Mouse (Mus musculus): ENCODE measurements at regions not wholly inside any gene's neighbourhood (a gene's known extent, or its start where the extent isn't known, plus 50 kb on each side); places are given as distances from the start of the nearest gene placed in this dataset.

- DNase-seq (ENCODE audit: low spot score in 2 of 2): no peak
Measured at GRCm38 (mm10) chr16:77322338-77322737, 279.6 kb downstream of the Gm11146 start.

- no peak for DNase-seq (ENCODE audit: low spot score in 2 of 2)
Measured at GRCm38 (mm10) chr16:77318150-77318549, 283.7 kb downstream of the Gm11146 start.

GRCm38 (mm10) chr16:77315354-77315753 lies 286.5 kb downstream of the Gm11146 start:
- peak in 1 of 2 experiments; percentile 40 for DNase-seq (ENCODE audit: low spot score in 2 of 2)

- DNase-seq (ENCODE audit: low spot score in 2 of 2): no peak
Measured at GRCm38 (mm10) chr16:77313195-77313594, 288.7 kb downstream of the Gm11146 start.

- peak in 1 of 2 experiments; percentile 27 for DNase-seq (ENCODE audit: low spot score in 2 of 2)
Measured at GRCm38 (mm10) chr16:77301270-77302171, 288.0 kb downstream of the Usp25 start.

- no peak for DNase-seq (ENCODE audit: low spot score in 2 of 2)
Measured at GRCm38 (mm10) chr16:77300572-77301213, 287.2 kb downstream of the Usp25 start.

- no peak for DNase-seq (ENCODE audit: low spot score in 2 of 2)
Measured at GRCm38 (mm10) chr16:77295574-77296355, 282.3 kb downstream of the Usp25 start.

GRCm38 (mm10) chr16:77292317-77292771 lies 278.8 kb downstream of the Usp25 start:
- DNase-seq (ENCODE audit: low spot score in 2 of 2): peak in 1 of 2 experiments; percentile 30

- peak in 1 of 2 experiments; percentile 40 for DNase-seq (ENCODE audit: low spot score in 2 of 2)
Measured at GRCm38 (mm10) chr16:77291723-77292316, 278.3 kb downstream of the Usp25 start.

GRCm38 (mm10) chr16:77284205-77284604 lies 270.7 kb downstream of the Usp25 start:
- no peak for DNase-seq (ENCODE audit: low spot score in 2 of 2)

GRCm38 (mm10) chr16:77279916-77280315 lies 266.4 kb downstream of the Usp25 start:
- no peak for DNase-seq (ENCODE audit: low spot score in 2 of 2)

GRCm38 (mm10) chr16:77279495-77279894 lies 266.0 kb downstream of the Usp25 start:
- no peak for DNase-seq (ENCODE audit: low spot score in 2 of 2)

GRCm38 (mm10) chr16:77273306-77273705 lies 259.8 kb downstream of the Usp25 start:
- no peak for DNase-seq (ENCODE audit: low spot score in 2 of 2)

GRCm38 (mm10) chr16:77268926-77269325 lies 255.4 kb downstream of the Usp25 start:
- no peak for DNase-seq (ENCODE audit: low spot score in 2 of 2)

- DNase-seq (ENCODE audit: low spot score in 2 of 2): no peak
Measured at GRCm38 (mm10) chr16:77267679-77268078, 254.2 kb downstream of the Usp25 start.

- DNase-seq (ENCODE audit: low spot score in 2 of 2): no peak
Measured at GRCm38 (mm10) chr16:77252349-77252748, 238.8 kb downstream of the Usp25 start.

- DNase-seq (ENCODE audit: low spot score in 2 of 2): no peak
Measured at GRCm38 (mm10) chr16:77251422-77251821, 237.9 kb downstream of the Usp25 start.

- DNase-seq (ENCODE audit: low spot score in 2 of 2): no peak
Measured at GRCm38 (mm10) chr16:77240876-77241275, 227.4 kb downstream of the Usp25 start.

- peak in 1 of 2 experiments; percentile 26 for DNase-seq (ENCODE audit: low spot score in 2 of 2)
Measured at GRCm38 (mm10) chr16:77239176-77239790, 225.8 kb downstream of the Usp25 start.

- DNase-seq (ENCODE audit: low spot score in 2 of 2): peak; percentile 52 to 66
Measured at GRCm38 (mm10) chr16:77238358-77239175, 225.1 kb downstream of the Usp25 start.

Measured in right cerebral cortex, postnatal 10 days (tissue).